Mouse (Mus musculus): ENCODE results near the gene H13.

H13 gene

GRCm38 (mm10) chr2:152707627-152708026 lies 38.4 kb downstream of the H13 start:
- TF ChIP-seq NANOG (IDR thresholded peaks at IDR 0.05; ENCODE audit: borderline replicate concordance, low read length) (no peak), POU5F1 (IDR thresholded peaks at IDR 0.05; ENCODE audit: borderline replicate concordance, low read length) (no peak), CTCF (conservative IDR thresholded peaks at IDR 0.05; ENCODE audit: low read length) (no peak)
- H3K4me3 ChIP-seq (replicated peaks; ENCODE audit: low read length): peak overlapping the region; percentile 77
- no peaks in the 10 kb centered on the region for H3K9me3 ChIP-seq (ENCODE audit: low read length)
- no peaks in the 10 kb centered on the region for H3K27me3 ChIP-seq (ENCODE audit: insufficient read depth, low read length)
- H3K4me1 ChIP-seq (replicated peaks; ENCODE audit: low read depth, low read length): peaks cover 89% of the 10 kb centered on the region
- H3K36me3 ChIP-seq (ENCODE audit: insufficient read depth, low read length): peaks cover 28% of the 10 kb centered on the region

GRCm38 (mm10) chr2:152709066-152709465 lies 39.8 kb downstream of the H13 start:
- Histone ChIP-seq H3K9me3 (ENCODE audit: low read length) (no peaks in the 10 kb centered on the region), H3K4me3 (replicated peaks; ENCODE audit: low read length) (0 out of 2 replicates have a peak overlapping the region, but pooled peaks have one; percentile 13), H3K4me1 (replicated peaks; ENCODE audit: low read depth, low read length) (peaks cover 76% of the 10 kb centered on the region), H3K27me3 (ENCODE audit: insufficient read depth, low read length) (no peaks in the 10 kb centered on the region), H3K36me3 (ENCODE audit: insufficient read depth, low read length) (peaks cover 14% of the 10 kb centered on the region)
- TF ChIP-seq NANOG (IDR thresholded peaks at IDR 0.05; ENCODE audit: borderline replicate concordance, low read length) (no peak), POU5F1 (IDR thresholded peaks at IDR 0.05; ENCODE audit: borderline replicate concordance, low read length) (no peak), CTCF (conservative IDR thresholded peaks at IDR 0.05; ENCODE audit: low read length) (no peak)

- TF ChIP-seq CTCF (conservative IDR thresholded peaks at IDR 0.05; ENCODE audit: low read length): no peak
- TF ChIP-seq NANOG (IDR thresholded peaks at IDR 0.05; ENCODE audit: borderline replicate concordance, low read length): no peak
- TF ChIP-seq POU5F1 (IDR thresholded peaks at IDR 0.05; ENCODE audit: borderline replicate concordance, low read length): no peak
- Histone ChIP-seq H3K4me3 (replicated peaks; ENCODE audit: low read length) (no peak overlapping the region), H3K36me3 (ENCODE audit: insufficient read depth, low read length) (no peaks in the 10 kb centered on the region), H3K9me3 (ENCODE audit: low read length) (no peaks in the 10 kb centered on the region), H3K4me1 (replicated peaks; ENCODE audit: low read depth, low read length) (peaks cover 45% of the 10 kb centered on the region), H3K27me3 (ENCODE audit: insufficient read depth, low read length) (no peaks in the 10 kb centered on the region)
Observed at GRCm38 (mm10) chr2:152716241-152716772, 47.0 kb downstream of the H13 start.

- TF ChIP-seq CTCF (conservative IDR thresholded peaks at IDR 0.05; ENCODE audit: low read length) (no peak), POU5F1 (IDR thresholded peaks at IDR 0.05; ENCODE audit: borderline replicate concordance, low read length) (no peak), NANOG (IDR thresholded peaks at IDR 0.05; ENCODE audit: borderline replicate concordance, low read length) (no peak)
- Histone ChIP-seq H3K27me3 (ENCODE audit: insufficient read depth, low read length) (peaks cover 1% of the 10 kb centered on the region; the same call in 1 of the 2 replicates), H3K9me3 (ENCODE audit: low read length) (no peaks in the 10 kb centered on the region), H3K4me3 (replicated peaks; ENCODE audit: low read length) (peak overlapping the region; percentile 26; the same call in 1 of the 2 replicates), H3K36me3 (ENCODE audit: insufficient read depth, low read length) (no peaks in the 10 kb centered on the region), H3K4me1 (replicated peaks; ENCODE audit: low read depth, low read length) (peaks cover 36% of the 10 kb centered on the region)
Observed at GRCm38 (mm10) chr2:152717652-152718051, 48.4 kb downstream of the H13 start.

GRCm38 (mm10) chr2:152718076-152718475 lies 48.8 kb downstream of the H13 start:
- Histone ChIP-seq H3K9me3 (ENCODE audit: low read length) (no peaks in the 10 kb centered on the region), H3K36me3 (ENCODE audit: insufficient read depth, low read length) (no peaks in the 10 kb centered on the region)

GRCm38 (mm10) chr2:152723651-152724331 lies 54.5 kb downstream of the H13 start:
- peaks cover 80% of the 10 kb centered on the region for H3K4me1 ChIP-seq (replicated peaks; ENCODE audit: low read depth, low read length)
- H3K4me3 ChIP-seq (replicated peaks; ENCODE audit: low read length): peak overlapping the region; percentile 78
- peaks cover 9% of the 10 kb centered on the region for H3K27me3 ChIP-seq (ENCODE audit: insufficient read depth, low read length)
- no peaks in the 10 kb centered on the region for H3K9me3 ChIP-seq (ENCODE audit: low read length)
- no peaks in the 10 kb centered on the region for H3K36me3 ChIP-seq (ENCODE audit: insufficient read depth, low read length)
- TF ChIP-seq CTCF (conservative IDR thresholded peaks at IDR 0.05; ENCODE audit: low read length): no peak
- TF ChIP-seq POU5F1 (IDR thresholded peaks at IDR 0.05; ENCODE audit: borderline replicate concordance, low read length): no peak
- TF ChIP-seq NANOG (IDR thresholded peaks at IDR 0.05; ENCODE audit: borderline replicate concordance, low read length): no peak

More at GRCm38 (mm10) chr2:152718076-152718475, 48.8 kb downstream of the H13 start:
- H3K4me3 ChIP-seq (replicated peaks; ENCODE audit: low read length): peak overlapping the region; percentile 26; the same call in 1 of the 2 replicates
- H3K4me1 ChIP-seq (replicated peaks; ENCODE audit: low read depth, low read length): peaks cover 41% of the 10 kb centered on the region
- TF ChIP-seq POU5F1 (IDR thresholded peaks at IDR 0.05; ENCODE audit: borderline replicate concordance, low read length) (no peak), CTCF (conservative IDR thresholded peaks at IDR 0.05; ENCODE audit: low read length) (no peak), NANOG (IDR thresholded peaks at IDR 0.05; ENCODE audit: borderline replicate concordance, low read length) (no peak)
- H3K27me3 ChIP-seq (ENCODE audit: insufficient read depth, low read length): peaks cover 5% of the 10 kb centered on the region

- Histone ChIP-seq H3K9me3 (ENCODE audit: low read length) (no peaks in the 10 kb centered on the region), H3K4me1 (replicated peaks; ENCODE audit: low read depth, low read length) (peaks cover 80% of the 10 kb centered on the region), H3K36me3 (ENCODE audit: insufficient read depth, low read length) (no peaks in the 10 kb centered on the region), H3K4me3 (replicated peaks; ENCODE audit: low read length) (peak overlapping the region; percentile 78), H3K27me3 (ENCODE audit: insufficient read depth, low read length) (peaks cover 9% of the 10 kb centered on the region)
- TF ChIP-seq POU5F1 (IDR thresholded peaks at IDR 0.05; ENCODE audit: borderline replicate concordance, low read length) (no peak), NANOG (IDR thresholded peaks at IDR 0.05; ENCODE audit: borderline replicate concordance, low read length) (no peak), CTCF (conservative IDR thresholded peaks at IDR 0.05; ENCODE audit: low read length) (no peak)
Observed at GRCm38 (mm10) chr2:152724332-152724723, 55.1 kb downstream of the H13 start.

GRCm38 (mm10) chr2:152725178-152725750 lies 56.0 kb downstream of the H13 start:
- Histone ChIP-seq H3K4me3 (replicated peaks; ENCODE audit: low read length) (peak overlapping the region; percentile 43), H3K36me3 (ENCODE audit: insufficient read depth, low read length) (no peaks in the 10 kb centered on the region), H3K9me3 (ENCODE audit: low read length) (no peaks in the 10 kb centered on the region), H3K27me3 (ENCODE audit: insufficient read depth, low read length) (peaks cover 9% of the 10 kb centered on the region), H3K4me1 (replicated peaks; ENCODE audit: low read depth, low read length) (peaks cover 80% of the 10 kb centered on the region)
- TF ChIP-seq NANOG (IDR thresholded peaks at IDR 0.05; ENCODE audit: borderline replicate concordance, low read length) (no peak), CTCF (conservative IDR thresholded peaks at IDR 0.05; ENCODE audit: low read length) (no peak)

Measured in E14TG2a.4 (cell line).